Mouse (Mus musculus): Measurements from ENCODE around the gene Dgkh. TPM values are rescaled to one million over a fixed set of nuclear protein-coding genes. Genes with fewer than 3 reads are reported as not detected.

Gene Dgkh
- polyA plus RNA-seq (2015; fragmentation: Nextera tagmentation; extraction: Ambion mirVana): 2.8 and 3.1 TPM in 2 replicates

GRCm38 (mm10) chr14:78732617-78733312, at the start of gene Dgkh:
Dgkh (minus strand) TSS chr14:78732776.
- peak; percentile 94 for ATAC-seq (replicated peaks)
- H3K27ac ChIP-seq: peak within 1 kb of the TSS; percentile 91
- WGBS: 0% methylated on average over 52 of the region's 71 CpGs
- peak within 1 kb of the TSS; percentile 91 for H3K9ac ChIP-seq
- H3K36me3 ChIP-seq (replicated peaks): no peaks in the 10 kb centered on the region
- H3K4me1 ChIP-seq: peaks cover 24% of the 10 kb centered on the region
- peak within 1 kb of the TSS; percentile 94 for H3K4me3 ChIP-seq
- no peaks in the 10 kb centered on the region for H3K9me3 ChIP-seq
- no peaks in the 10 kb centered on the region for H3K27me3 ChIP-seq (replicated peaks)
- peak within 1 kb of the TSS; percentile 98 for H3K4me2 ChIP-seq

- Histone ChIP-seq H3K4me2 (peak overlapping the region; percentile 49), H3K27me3 (replicated peaks) (no peaks in the 10 kb centered on the region), H3K4me1 (peaks cover 22% of the 10 kb centered on the region), H3K9ac (0 out of 2 replicates have a peak overlapping the region, but pooled peaks have one; percentile 20), H3K36me3 (replicated peaks) (no peaks in the 10 kb centered on the region), H3K27ac (0 out of 2 replicates have a peak overlapping the region, but pooled peaks have one; percentile 4), H3K4me3 (peak overlapping the region; percentile 18), H3K9me3 (no peaks in the 10 kb centered on the region)
- ATAC-seq (replicated peaks): peak; percentile 52; the same call in 1 of the 2 replicates
- 27% methylated on average over 18 of the region's 18 CpGs for WGBS
These were observed 44.6 kb upstream of the Dgkh start for GRCm38 (mm10) chr14:78777215-78777614.

- H3K27me3 ChIP-seq (replicated peaks): no peaks in the 10 kb centered on the region
- H3K4me1 ChIP-seq: peaks cover 22% of the 10 kb centered on the region
- whole genome bisulfite sequencing: 3% methylated on average over 8 of the region's 8 CpGs
- no peak overlapping the region for H3K9ac ChIP-seq
- 0 out of 2 replicates have a peak overlapping the region, but pooled peaks have one; percentile 4 for H3K27ac ChIP-seq
- H3K36me3 ChIP-seq (replicated peaks): no peaks in the 10 kb centered on the region
- H3K9me3 ChIP-seq: no peaks in the 10 kb centered on the region
- H3K4me2 ChIP-seq: peak overlapping the region; percentile 49
- peak overlapping the region; percentile 18 for H3K4me3 ChIP-seq
- peak; percentile 58 for ATAC-seq (replicated peaks)
These were observed 44.1 kb upstream of the Dgkh start for GRCm38 (mm10) chr14:78776659-78777058.

DNA sequence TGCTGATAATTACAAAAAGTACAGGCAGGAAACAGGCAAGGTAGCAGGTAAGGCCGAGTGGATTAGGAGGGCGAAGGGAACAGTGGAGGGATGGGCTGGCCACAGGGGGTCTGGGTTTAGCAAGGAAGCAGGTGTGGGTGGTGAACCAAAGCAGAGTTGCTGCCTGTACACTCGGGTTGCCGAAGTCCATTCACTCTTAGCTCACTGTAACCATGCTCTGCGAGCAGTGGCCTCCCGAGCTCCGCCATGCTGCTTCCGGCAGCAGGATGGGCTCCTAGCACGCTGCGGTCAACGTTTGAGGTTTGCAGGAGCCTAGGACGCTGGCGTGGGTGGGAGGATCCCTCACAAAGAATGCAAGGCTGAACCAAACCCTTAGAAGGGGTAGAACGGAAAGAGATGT, 43.1 kb upstream of the Dgkh start:
- H3K4me1 ChIP-seq: peaks cover 22% of the 10 kb centered on the region
- H3K4me2 ChIP-seq: no peak overlapping the region
- 52% methylated on average over 14 of the region's 14 CpGs for WGBS
- H3K9ac ChIP-seq: no peak overlapping the region
- H3K27me3 ChIP-seq (replicated peaks): no peaks in the 10 kb centered on the region
- no peaks in the 10 kb centered on the region for H3K9me3 ChIP-seq
- H3K36me3 ChIP-seq (replicated peaks): no peaks in the 10 kb centered on the region
- ATAC-seq (replicated peaks): no peak
- no peak overlapping the region for H3K4me3 ChIP-seq
- H3K27ac ChIP-seq: no peak overlapping the region; the same call in 1 of the 2 replicates

GRCm38 (mm10) chr14:78775226-78775625, 42.6 kb upstream of the Dgkh start:
- no peak for ATAC-seq (replicated peaks)
- 54% methylated on average over 6 of the region's 6 CpGs for WGBS
- H3K4me2 ChIP-seq: no peak overlapping the region
- no peak overlapping the region for H3K27ac ChIP-seq
- no peaks in the 10 kb centered on the region for H3K36me3 ChIP-seq (replicated peaks)
- no peaks in the 10 kb centered on the region for H3K27me3 ChIP-seq (replicated peaks)
- no peaks in the 10 kb centered on the region for H3K9me3 ChIP-seq
- H3K9ac ChIP-seq: no peak overlapping the region
- no peak overlapping the region for H3K4me3 ChIP-seq
- peaks cover 22% of the 10 kb centered on the region for H3K4me1 ChIP-seq

DNA sequence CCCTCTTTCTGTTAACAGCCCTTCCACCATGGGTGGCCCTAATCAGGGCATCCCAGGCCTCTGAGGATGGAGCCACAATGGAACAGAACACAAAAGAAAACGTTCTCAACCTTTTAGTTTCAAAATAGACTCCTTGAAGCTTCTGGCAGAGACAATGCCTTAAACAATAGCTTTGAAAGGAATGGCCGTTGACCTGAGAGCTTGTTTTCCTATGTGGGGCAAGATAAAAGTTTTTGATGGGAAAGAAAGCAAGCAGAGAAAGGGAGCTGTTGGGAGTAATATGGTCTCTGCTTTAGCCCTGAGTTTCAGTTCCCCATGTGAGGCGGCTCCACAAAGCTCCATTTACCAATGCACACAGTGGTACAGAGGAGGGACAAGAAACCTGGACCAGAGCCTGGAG, 37.9 kb upstream of the Dgkh start:
- Histone ChIP-seq H3K9me3 (no peaks in the 10 kb centered on the region), H3K36me3 (replicated peaks) (no peaks in the 10 kb centered on the region), H3K9ac (no peak overlapping the region), H3K4me1 (no peaks in the 10 kb centered on the region), H3K4me2 (no peak overlapping the region), H3K4me3 (no peak overlapping the region), H3K27me3 (replicated peaks) (no peaks in the 10 kb centered on the region), H3K27ac (no peak overlapping the region)
- WGBS: 15% methylated on average over 3 of the region's 3 CpGs
- no peak for ATAC-seq (replicated peaks)

DNA sequence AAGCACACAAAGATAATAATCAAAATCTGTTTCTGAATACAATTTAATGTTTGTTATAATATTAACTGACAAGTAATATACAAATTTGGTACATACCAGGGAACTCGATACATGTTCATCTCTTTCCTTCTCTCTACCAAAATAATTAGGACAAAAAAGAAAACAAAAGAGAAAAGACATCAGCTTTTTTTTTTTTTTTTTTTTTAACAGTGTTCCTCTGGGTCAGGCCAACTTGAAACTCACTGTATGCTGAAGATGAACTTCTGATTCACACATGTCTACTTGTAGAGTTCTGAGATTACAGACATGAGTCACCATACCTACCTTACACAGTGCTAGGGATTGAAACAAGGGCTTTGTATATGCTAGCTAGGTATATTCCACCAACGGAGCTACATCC, 28.5 kb upstream of the Dgkh start:
- no peaks in the 10 kb centered on the region for H3K9me3 ChIP-seq
- no peaks in the 10 kb centered on the region for H3K4me1 ChIP-seq
- no peaks in the 10 kb centered on the region for H3K36me3 ChIP-seq (replicated peaks)
- no peak overlapping the region for H3K27ac ChIP-seq
- no peak overlapping the region for H3K4me2 ChIP-seq
- 78% methylated on average over 2 of the region's 2 CpGs for WGBS
- H3K9ac ChIP-seq: no peak overlapping the region
- no peaks in the 10 kb centered on the region for H3K27me3 ChIP-seq (replicated peaks)
- no peak overlapping the region for H3K4me3 ChIP-seq
- ATAC-seq (replicated peaks): no peak

GRCm38 (mm10) chr14:78759491-78759890, 26.9 kb upstream of the Dgkh start:
- no peak overlapping the region for H3K4me3 ChIP-seq
- no peaks in the 10 kb centered on the region for H3K9me3 ChIP-seq
- no peak for ATAC-seq (replicated peaks)
- WGBS: 17% methylated on average over 3 of the region's 3 CpGs
- no peaks in the 10 kb centered on the region for H3K27me3 ChIP-seq (replicated peaks)
- no peaks in the 10 kb centered on the region for H3K36me3 ChIP-seq (replicated peaks)
- H3K4me2 ChIP-seq: no peak overlapping the region
- no peaks in the 10 kb centered on the region for H3K4me1 ChIP-seq
- H3K9ac ChIP-seq: no peak overlapping the region
- no peak overlapping the region for H3K27ac ChIP-seq

GRCm38 (mm10) chr14:78755316-78755715, 22.7 kb upstream of the Dgkh start:
- no peak overlapping the region for H3K4me2 ChIP-seq
- no peak overlapping the region for H3K9ac ChIP-seq
- no peak overlapping the region for H3K4me3 ChIP-seq
- ATAC-seq (replicated peaks): no peak
- H3K27me3 ChIP-seq (replicated peaks): no peaks in the 10 kb centered on the region
- H3K27ac ChIP-seq: no peak overlapping the region
- no peaks in the 10 kb centered on the region for H3K9me3 ChIP-seq
- 71% methylated on average over 1 of the region's 1 CpGs for WGBS
- no peaks in the 10 kb centered on the region for H3K4me1 ChIP-seq
- H3K36me3 ChIP-seq (replicated peaks): no peaks in the 10 kb centered on the region

GRCm38 (mm10) chr14:78748692-78749091, 16.1 kb upstream of the Dgkh start:
- ATAC-seq (replicated peaks): no peak
- no peak overlapping the region for H3K9ac ChIP-seq
- H3K4me2 ChIP-seq: no peak overlapping the region
- no peaks in the 10 kb centered on the region for H3K27me3 ChIP-seq (replicated peaks)
- H3K4me3 ChIP-seq: no peak overlapping the region
- no peaks in the 10 kb centered on the region for H3K36me3 ChIP-seq (replicated peaks)
- no peaks in the 10 kb centered on the region for H3K4me1 ChIP-seq
- WGBS: 90% methylated on average over 2 of the region's 2 CpGs
- H3K27ac ChIP-seq: no peak overlapping the region
- H3K9me3 ChIP-seq: no peaks in the 10 kb centered on the region

DNA sequence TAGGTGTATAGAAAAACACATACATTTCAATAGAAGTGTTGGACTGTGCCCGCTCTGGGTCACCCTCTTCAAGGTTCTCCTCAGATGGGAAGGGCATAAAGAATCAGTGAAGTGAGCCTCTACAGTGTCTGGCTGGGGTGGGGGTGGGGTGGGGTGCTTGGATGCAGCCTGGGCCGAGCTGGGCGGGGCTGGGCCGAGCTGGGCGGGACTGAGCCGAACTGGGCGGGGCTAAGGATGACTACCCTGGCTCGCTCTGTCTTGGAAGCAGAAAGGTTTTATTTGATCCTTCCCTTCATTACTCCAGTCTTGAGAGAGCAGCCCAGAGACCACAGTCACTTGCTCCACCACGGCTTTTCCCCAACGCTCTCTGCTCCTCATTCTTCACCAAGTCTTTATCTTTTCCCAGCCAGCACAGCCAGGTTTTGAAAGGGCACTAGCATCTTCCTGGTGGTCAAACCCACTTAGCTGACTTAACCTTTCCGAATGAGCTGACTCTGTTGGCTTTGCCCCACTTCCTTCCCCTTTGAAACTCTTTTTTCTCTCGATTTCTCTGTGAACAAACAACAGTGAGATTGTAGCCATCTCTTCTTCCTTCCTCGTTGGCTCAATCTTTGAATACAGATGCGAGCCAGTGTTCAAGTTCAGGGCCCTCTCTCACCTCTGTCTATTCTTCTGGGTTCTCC, 15.5 kb upstream of the Dgkh start:
- Histone ChIP-seq H3K36me3 (replicated peaks) (no peaks in the 10 kb centered on the region), H3K4me3 (no peak overlapping the region), H3K27me3 (replicated peaks) (no peaks in the 10 kb centered on the region), H3K9ac (no peak overlapping the region), H3K4me1 (no peaks in the 10 kb centered on the region), H3K9me3 (no peaks in the 10 kb centered on the region), H3K4me2 (no peak overlapping the region), H3K27ac (no peak overlapping the region)
- WGBS: 46% methylated on average over 14 of the region's 14 CpGs
- ATAC-seq (replicated peaks): no peak

GRCm38 (mm10) chr14:78747454-78747853, 14.9 kb upstream of the Dgkh start:
- Histone ChIP-seq H3K4me2 (no peak overlapping the region), H3K9me3 (no peaks in the 10 kb centered on the region), H3K4me3 (no peak overlapping the region), H3K4me1 (no peaks in the 10 kb centered on the region), H3K36me3 (replicated peaks) (no peaks in the 10 kb centered on the region), H3K27me3 (replicated peaks) (no peaks in the 10 kb centered on the region), H3K9ac (no peak overlapping the region), H3K27ac (no peak overlapping the region)
- no peak for ATAC-seq (replicated peaks)
- WGBS: 89% methylated on average over 3 of the region's 3 CpGs

GRCm38 (mm10) chr14:78734605-78735004, 2.0 kb upstream of the Dgkh start:
- Histone ChIP-seq H3K9ac (no peak overlapping the region), H3K27me3 (replicated peaks) (no peaks in the 10 kb centered on the region), H3K4me2 (no peak overlapping the region), H3K4me3 (no peak overlapping the region), H3K9me3 (no peaks in the 10 kb centered on the region), H3K4me1 (peaks cover 24% of the 10 kb centered on the region), H3K27ac (no peak overlapping the region), H3K36me3 (replicated peaks) (no peaks in the 10 kb centered on the region)
- 63% methylated on average over 5 of the region's 5 CpGs for WGBS
- ATAC-seq (replicated peaks): no peak

Measured in midbrain, embryonic 15.5 days (tissue).